Mouse (Mus musculus) olfactory bulb, adult 2 months (tissue): ENCODE data around the gene Dennd5a.

Experiments used
- CTCF ChIP-seq: fragments of 200-500 bp; IDR thresholded peaks from 2 replicates; pipeline ENCODE4 v1.5.1; 2012; ENCODE audit warnings: low read depth, mild to moderate bottlenecking, low read length, moderate library complexity; ENCODE audit not compliant: insufficient read depth
- POLR2A ChIP-seq: fragments of 200-500 bp; IDR thresholded peaks from 2 replicates; pipeline ENCODE4 v1.6.1; 2012; ENCODE audit warnings: mild to moderate bottlenecking, low read depth, low read length, moderate library complexity; ENCODE audit not compliant: insufficient read depth

DNA sequence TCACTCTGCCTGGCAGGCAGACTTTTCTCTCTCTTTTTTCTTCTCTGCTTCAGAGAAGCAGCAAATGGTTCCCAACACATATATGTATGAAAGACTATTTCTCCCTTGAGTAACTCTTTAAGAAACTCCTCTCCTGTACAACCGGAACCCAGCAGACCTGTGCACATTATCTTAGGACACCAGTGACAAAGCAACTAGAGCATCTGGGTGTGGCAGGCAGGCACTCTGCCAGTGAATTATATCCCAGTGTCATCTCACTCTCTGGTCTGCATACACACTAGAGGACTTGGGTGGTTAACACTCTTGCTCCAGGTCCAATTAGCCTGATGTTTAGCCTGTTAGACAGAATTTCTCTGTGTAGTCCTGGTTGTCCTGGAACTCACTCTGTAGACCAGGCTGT is 48.2 kb upstream of the Dennd5a start:
- TF ChIP-seq CTCF: no peak
- TF ChIP-seq POLR2A: no peak
